Mouse (Mus musculus) bone marrow macrophage, adult 2 months (primary cell): Measurements from ENCODE around the gene Plgrkt. TPM values are rescaled to one million over a fixed set of nuclear protein-coding genes. Genes with fewer than 3 reads are reported as not detected.

ENCODE experiments used
- H3K27ac ChIP-seq: 2 replicates; pipeline ENCODE4 v1.5.1; 2012; ENCODE audit warnings: low read depth, low read length; ENCODE audit not compliant: insufficient read depth
- H3K4me1 ChIP-seq: 2 replicates; pipeline ENCODE4 v1.6.1; 2012; ENCODE audit warnings: low read length; ENCODE audit not compliant: control insufficient read depth, insufficient read depth
- H3K4me3 ChIP-seq: 2 replicates; pipeline ENCODE4 v1.5.1; 2012; ENCODE audit warnings: mild to moderate bottlenecking, low read length, moderate library complexity; ENCODE audit not compliant: insufficient read depth
- CTCF ChIP-seq: IDR thresholded peaks from 2 replicates; pipeline ENCODE4 v1.5.1; 2012; ENCODE audit warnings: low read depth, mild to moderate bottlenecking, low read length, moderate library complexity
- POLR2A ChIP-seq: IDR thresholded peaks from 2 replicates; pipeline ENCODE4 v1.6.1; 2012; ENCODE audit warnings: mild to moderate bottlenecking, low read depth, low read length, borderline replicate concordance
- polyA plus RNA-seq: library from polyadenylated mRNA; stranded (reverse); fragments of >200 nt; gene quantifications from 2 replicates; pipeline ENCODE4 v1.2.4, GENCODE M21; 2012; ENCODE audit not compliant: missing spikeins, insufficient read depth, insufficient read length

Plgrkt gene
- polyA plus RNA-seq, 1 experiment: 181 TPM

DNA sequence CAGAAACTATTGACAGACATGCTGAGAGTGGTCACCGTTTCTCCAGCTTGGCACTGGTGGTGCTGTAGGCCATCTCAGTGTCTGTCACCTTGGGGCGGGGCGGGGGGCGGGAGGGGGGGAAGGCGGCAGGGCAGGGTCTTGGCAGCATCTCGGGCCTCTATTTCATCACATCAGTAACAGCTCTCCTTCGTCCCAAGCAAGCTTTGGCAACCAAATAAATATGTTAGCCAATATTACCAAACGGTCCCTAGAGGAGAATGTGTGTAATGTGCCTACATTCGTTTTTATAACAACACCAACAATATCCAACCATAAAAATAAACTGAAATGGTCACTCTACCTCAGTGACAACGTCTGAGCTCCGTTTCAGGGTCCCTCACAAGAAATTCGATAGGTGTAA, 2.9 kb upstream of the Plgrkt start:
- no peak overlapping the region for H3K4me3 ChIP-seq
- TF ChIP-seq POLR2A: no peak
- TF ChIP-seq CTCF: no peak
- H3K27ac ChIP-seq: no peak overlapping the region
- H3K4me1 ChIP-seq: peaks cover 9% of the 10 kb centered on the region

DNA sequence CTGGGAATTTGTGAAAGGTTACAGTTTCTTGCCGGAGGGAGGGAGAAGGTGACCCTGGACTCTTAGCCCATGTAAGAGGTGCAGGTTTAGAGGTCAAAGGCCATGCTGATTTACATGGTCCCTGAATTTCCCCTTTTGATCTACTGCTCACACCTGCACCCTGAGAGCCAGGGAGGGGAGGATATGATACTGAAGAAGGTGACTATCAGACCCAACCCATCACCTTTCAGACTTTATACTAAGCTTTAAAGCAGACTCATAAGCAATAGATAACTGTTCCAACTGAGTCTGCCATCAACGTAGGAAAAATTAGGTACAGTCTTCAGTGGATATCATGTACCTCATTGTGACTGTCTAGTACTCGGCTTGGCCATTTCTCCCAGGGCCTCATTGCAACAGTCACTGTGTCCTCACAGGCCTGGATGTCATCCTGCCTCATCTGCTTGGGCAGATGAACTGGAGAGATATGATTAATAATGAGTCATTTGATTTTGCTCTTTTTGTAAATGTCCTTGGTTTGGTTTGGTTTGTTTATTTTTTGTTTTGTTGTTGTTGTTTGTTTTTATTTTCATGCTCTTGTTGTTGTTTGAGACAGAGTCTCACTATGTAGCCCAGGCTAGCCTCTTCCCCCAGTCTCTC, 1.6 kb upstream of the Plgrkt start:
- H3K4me1 ChIP-seq: peaks cover 15% of the 10 kb centered on the region
- H3K4me3 ChIP-seq: peak overlapping the region; percentile 21; the same call in 1 of the 2 replicates
- TF ChIP-seq CTCF (no peak), POLR2A (no peak)
- H3K27ac ChIP-seq: no peak overlapping the region; the same call in 1 of the 2 replicates

DNA sequence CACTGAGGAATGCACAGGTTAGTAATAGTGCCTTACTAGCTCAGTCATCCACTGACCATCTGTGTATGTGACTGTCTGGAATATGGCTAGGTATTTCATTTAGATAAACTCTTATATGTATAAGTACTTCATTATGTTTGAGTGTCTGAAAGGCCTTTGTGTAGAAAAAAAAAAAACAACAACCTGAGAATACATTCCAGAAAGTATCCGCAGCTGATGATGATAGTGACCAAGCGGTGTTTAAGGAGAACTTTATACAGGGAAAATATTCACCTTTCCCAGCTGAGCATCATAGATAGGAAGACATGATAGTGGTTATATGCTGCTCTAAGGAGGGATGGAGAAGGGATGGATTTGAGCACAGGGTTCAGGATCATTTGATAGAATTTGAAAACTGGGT, 851 bp upstream of the Plgrkt start:
- Histone ChIP-seq H3K27ac (no peak overlapping the region), H3K4me1 (peaks cover 15% of the 10 kb centered on the region), H3K4me3 (no peak overlapping the region)
- TF ChIP-seq CTCF: no peak
- TF ChIP-seq POLR2A: no peak

DNA sequence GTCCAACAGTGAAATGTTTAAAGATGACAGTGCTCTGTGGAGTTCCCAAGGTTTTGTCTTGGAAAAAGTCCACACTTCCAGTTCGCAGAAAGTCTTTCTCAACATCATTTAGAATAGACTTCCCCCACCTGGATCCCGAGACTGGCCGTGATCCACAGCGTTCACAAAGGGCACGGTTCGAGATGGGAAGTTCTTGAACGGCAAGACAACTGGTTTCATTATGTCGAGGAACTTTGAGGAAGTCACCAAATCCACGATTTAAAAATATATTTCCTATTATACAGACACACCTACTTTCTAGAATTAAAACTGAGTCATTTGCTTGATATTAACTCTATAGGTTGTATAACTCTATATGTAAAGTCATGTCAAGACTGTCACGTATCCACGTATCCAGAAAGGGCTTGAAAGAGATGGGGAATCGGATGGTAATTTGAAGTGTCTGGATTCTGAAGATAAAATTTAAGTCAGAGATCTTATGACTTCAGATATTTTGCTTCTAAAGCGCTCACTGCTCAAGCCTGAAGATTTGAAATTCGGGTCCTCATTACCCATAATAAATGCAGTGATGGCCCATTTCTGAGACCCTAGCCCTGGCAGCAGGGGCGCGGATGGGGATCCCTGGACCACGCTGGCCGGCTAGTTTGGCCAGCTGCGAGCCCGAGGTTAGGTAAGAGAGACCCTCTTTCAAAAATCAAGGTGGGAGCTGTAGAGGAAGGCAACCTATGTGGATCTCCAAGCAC, 793 bp downstream of the Plgrkt start:
- peak overlapping the region; percentile 86 for H3K27ac ChIP-seq
- peaks cover 15% of the 10 kb centered on the region for H3K4me1 ChIP-seq
- H3K4me3 ChIP-seq: peak overlapping the region; percentile 75
- no peak for TF ChIP-seq CTCF
- no peak for TF ChIP-seq POLR2A

DNA sequence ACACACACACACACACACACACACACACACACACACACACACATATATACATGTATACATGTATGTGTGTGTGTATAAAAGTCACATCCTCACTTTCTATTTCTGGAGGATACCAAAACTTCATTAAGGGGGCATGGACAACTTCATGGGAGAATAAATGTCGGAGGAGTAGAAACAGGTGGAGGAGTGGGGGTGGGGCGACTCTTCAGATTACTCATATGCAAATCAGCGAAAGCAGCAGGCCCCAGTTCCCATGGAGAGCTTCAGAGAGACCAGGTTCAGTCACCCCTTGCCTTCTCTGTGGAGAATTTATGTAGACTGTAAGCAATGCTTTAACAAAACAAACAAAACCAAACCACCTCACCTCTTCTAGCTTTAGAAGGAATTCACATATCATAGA, 2.1 kb downstream of the Plgrkt start:
- TF ChIP-seq CTCF (no peak), POLR2A (no peak)
- H3K27ac ChIP-seq: no peak overlapping the region
- H3K4me3 ChIP-seq: no peak overlapping the region
- peaks cover 20% of the 10 kb centered on the region for H3K4me1 ChIP-seq

DNA sequence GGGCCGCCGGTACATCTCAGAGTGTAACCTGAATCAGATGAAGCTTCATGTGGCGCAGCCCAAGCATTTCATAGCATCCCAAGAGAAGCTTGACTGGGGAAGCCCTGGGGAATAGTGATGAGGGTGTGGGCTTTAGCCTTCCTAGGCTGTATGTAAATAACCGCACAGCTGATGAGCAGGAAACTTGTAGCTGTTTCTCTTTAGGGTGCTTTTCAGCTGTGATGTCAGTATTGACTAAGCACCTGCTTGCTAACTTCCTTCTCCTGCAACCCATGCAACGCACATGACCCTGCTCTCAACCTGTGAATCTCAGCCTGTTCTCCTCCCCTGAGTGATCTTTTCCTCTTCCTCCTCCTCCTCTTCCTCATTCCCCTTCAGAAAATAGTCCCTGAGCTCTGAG, 3.1 kb downstream of the Plgrkt start:
- Histone ChIP-seq H3K4me3 (no peak overlapping the region), H3K27ac (no peak overlapping the region), H3K4me1 (peaks cover 20% of the 10 kb centered on the region)
- TF ChIP-seq POLR2A: no peak
- TF ChIP-seq CTCF: no peak

DNA sequence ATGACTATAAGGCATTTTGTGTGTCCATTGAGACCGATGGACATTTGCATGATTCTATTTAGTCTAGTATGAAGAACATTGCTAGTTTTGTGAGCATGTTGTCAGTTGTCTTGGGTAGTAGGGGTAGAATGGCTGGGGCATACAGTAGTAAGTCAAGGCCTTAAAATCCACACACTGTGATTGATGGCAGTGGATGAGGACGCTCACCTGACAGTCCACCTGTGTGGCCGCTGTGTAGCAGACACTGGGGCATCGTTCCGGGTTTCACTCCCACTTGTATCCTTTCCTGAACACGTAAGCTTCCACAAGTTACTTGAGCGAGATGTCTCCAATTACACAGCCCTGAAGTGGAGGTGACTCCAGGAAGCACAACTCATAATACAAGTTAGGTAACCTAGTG, 3.6 kb downstream of the Plgrkt start:
- no peak overlapping the region for H3K4me3 ChIP-seq
- no peak for TF ChIP-seq POLR2A
- TF ChIP-seq CTCF: no peak
- peaks cover 16% of the 10 kb centered on the region for H3K4me1 ChIP-seq
- H3K27ac ChIP-seq: no peak overlapping the region

DNA sequence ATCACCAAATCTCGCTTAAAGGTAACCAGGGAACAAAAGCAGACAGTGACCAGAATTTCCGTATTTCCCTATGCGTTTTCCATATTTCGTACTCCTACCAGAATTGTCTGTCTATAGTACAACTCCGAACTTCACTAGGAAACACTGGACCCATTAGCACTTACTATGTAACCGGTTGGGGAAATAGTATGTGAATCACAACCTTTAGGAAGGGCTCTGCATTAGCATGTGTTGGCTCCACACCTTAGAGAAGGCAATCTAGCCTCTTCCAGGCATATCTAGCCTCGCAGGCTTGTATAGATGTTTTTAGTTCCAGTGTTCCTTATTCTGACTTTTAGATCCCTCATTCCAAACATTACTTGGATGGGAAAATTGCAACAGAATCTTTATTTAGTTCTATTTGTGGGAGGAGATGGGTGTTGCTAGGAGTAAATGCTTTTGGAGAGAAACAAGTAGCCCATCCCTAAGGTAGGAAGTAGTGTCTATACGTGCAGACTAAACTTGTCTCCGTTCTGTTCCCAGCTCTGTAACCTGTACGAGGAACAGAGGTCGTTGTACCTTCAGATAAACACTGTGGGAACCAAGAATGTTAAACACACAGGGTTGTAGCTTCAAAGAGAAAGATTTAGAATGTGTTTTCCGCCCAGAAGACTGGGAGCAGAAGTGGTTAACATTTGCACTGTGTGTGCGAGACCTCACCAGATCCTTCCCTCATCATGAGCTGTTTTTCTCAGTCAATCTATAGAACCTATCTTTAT, 4.8 kb downstream of the Plgrkt start:
- Histone ChIP-seq H3K4me1 (peaks cover 15% of the 10 kb centered on the region), H3K27ac (no peak overlapping the region), H3K4me3 (peak overlapping the region; percentile 74)
- TF ChIP-seq CTCF (no peak), POLR2A (no peak)

DNA sequence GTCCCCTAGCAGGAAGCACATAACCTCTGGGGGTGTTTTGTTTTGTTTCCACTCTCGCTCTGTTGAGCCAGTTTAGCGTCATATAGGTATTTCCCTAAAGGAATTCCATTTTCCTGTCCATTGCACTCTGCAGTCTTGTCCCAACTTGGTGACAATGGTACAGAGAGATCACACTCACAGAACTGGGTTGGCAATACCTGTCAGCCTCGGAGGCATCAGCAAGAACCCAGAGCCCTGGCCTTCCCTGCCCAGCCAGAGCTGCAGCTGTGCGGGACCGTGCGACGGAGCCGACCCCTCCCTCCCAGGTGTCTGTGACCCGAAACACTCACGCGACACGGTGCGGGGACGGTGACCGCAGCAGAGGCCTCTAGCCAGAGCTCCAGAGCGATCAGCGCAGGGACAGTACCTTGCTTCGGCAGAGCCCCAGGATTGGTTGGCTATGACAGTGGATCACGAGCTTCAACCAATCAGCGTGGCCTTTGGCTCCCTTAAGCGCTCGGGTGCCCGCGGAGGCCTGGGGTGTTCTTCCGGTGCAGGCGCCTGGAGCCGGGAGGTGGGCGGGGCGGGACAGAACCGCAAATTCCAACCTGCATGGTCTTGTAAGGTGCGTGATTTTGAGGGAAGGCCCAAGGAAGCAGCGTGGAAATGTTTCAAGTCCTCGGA, 5.6 kb downstream of the Plgrkt start:
- H3K4me1 ChIP-seq: peaks cover 15% of the 10 kb centered on the region
- TF ChIP-seq CTCF (no peak), POLR2A (no peak)
- H3K4me3 ChIP-seq: peak overlapping the region; percentile 74
- no peak overlapping the region for H3K27ac ChIP-seq
